Mouse (Mus musculus): ENCODE data around the gene Pkp1. TPM values are rescaled to one million over a fixed set of nuclear protein-coding genes. Genes with fewer than 3 reads are reported as not detected.

Pkp1 gene
- not detected in 2 replicates for total RNA-seq (2023)

GRCm38 (mm10) chr1:135918644-135919407, at the start of gene Pkp1:
Gene Pkp1 (minus strand): TSS chr1:135919207.

GRCm38 (mm10) chr1:135835716-135836483, 83.1 kb downstream of the Pkp1 start, which contains the start of gene Tnnt2:
Gene Tnnt2 (plus strand): TSS chr1:135836354.

Other genes with a start within 250 kb of the Pkp1 start
- gene Csrp1, start 199.1 kb downstream of the Pkp1 start, total RNA-seq (2023) = 39.4 and 45.8 TPM in 2 replicates
- not detected in 2 replicates for gene Phlda3, start 153.1 kb downstream of the Pkp1 start, total RNA-seq (2023)
- gene Tnni1, start 139.8 kb downstream of the Pkp1 start, total RNA-seq (2023) = not detected in 2 replicates
- gene Lad1, start 100.6 kb downstream of the Pkp1 start, total RNA-seq (2023) = not detected in 2 replicates
- not detected in 2 replicates for gene Tnnt2, start 82.9 kb downstream of the Pkp1 start, total RNA-seq (2023)
- not detected in 2 replicates for gene Igfn1, start 87.1 kb upstream of the Pkp1 start, total RNA-seq (2023)
- 2.5 and 2.9 TPM in 2 replicates for gene Tmem9, start 88.9 kb upstream of the Pkp1 start, total RNA-seq (2023)
- not detected in 2 replicates for gene Ascl5, start 131.6 kb upstream of the Pkp1 start, total RNA-seq (2023)
- gene Cacna1s, start 133.5 kb upstream of the Pkp1 start, total RNA-seq (2023) = 0.66 TPM in 1 of 2 replicates, not detected in the other
- gene Kif21b, start 212.2 kb upstream of the Pkp1 start, total RNA-seq (2023) = 179 and 202 TPM in 2 replicates

Measured in neutrophil, adult 65 days (primary cell).